Mouse (Mus musculus) testis, adult 2 months (tissue): ENCODE measurements around the gene Nucb1. TPM values are rescaled to one million over a fixed set of nuclear protein-coding genes. Genes with fewer than 3 reads are reported as not detected.

Experiments
- H3K27ac ChIP-seq: fragments of 200-500 bp; 2 replicates; pipeline ENCODE4 v1.5.1; 2012; ENCODE audit warnings: low read depth, low read length; ENCODE audit not compliant: control insufficient read depth, insufficient read depth
- H3K27me3 ChIP-seq: fragments of 200-500 bp; 2 replicates; pipeline ENCODE4 v1.6.1; 2012; ENCODE audit warnings: mild to moderate bottlenecking, low read length, moderate library complexity; ENCODE audit not compliant: control insufficient read depth, insufficient read depth
- H3K36me3 ChIP-seq: fragments of 200-500 bp; 2 replicates; pipeline ENCODE4 v1.6.1; 2012; ENCODE audit warnings: mild to moderate bottlenecking, low read length; ENCODE audit not compliant: control insufficient read depth, insufficient read depth
- H3K4me1 ChIP-seq: fragments of 200-500 bp; 2 replicates; pipeline ENCODE4 v1.6.1; 2012; ENCODE audit warnings: low read length; ENCODE audit not compliant: control insufficient read depth, insufficient read depth
- H3K4me3 ChIP-seq: fragments of 200-500 bp; 2 replicates; pipeline ENCODE4 v1.5.1; 2012; ENCODE audit warnings: low read depth, mild to moderate bottlenecking, low read length, moderate library complexity, mixed read lengths; ENCODE audit not compliant: control insufficient read depth
- CTCF ChIP-seq: fragments of 200-500 bp; IDR thresholded peaks from 2 replicates; pipeline ENCODE4 v1.5.1; 2012; ENCODE audit warnings: low read depth, mild to moderate bottlenecking, inconsistent platforms, low read length, moderate library complexity; ENCODE audit not compliant: control insufficient read depth, insufficient read depth, insufficient replicate concordance
- POLR2A ChIP-seq: fragments of 200-500 bp; IDR thresholded peaks from 2 replicates; pipeline ENCODE4 v1.6.1; 2012; ENCODE audit warnings: low read depth, mild to moderate bottlenecking, inconsistent platforms, low read length, moderate library complexity; ENCODE audit not compliant: control insufficient read depth
- polyA plus RNA-seq: library from polyadenylated mRNA; depleted of rRNA; stranded (reverse); fragments of >200 nt; gene quantifications from 2 replicates; pipeline ENCODE4 v1.2.3, GENCODE M21; 2012

Nucb1 gene
- polyA plus RNA-seq, 1 experiment: 76.4 TPM

DNA sequence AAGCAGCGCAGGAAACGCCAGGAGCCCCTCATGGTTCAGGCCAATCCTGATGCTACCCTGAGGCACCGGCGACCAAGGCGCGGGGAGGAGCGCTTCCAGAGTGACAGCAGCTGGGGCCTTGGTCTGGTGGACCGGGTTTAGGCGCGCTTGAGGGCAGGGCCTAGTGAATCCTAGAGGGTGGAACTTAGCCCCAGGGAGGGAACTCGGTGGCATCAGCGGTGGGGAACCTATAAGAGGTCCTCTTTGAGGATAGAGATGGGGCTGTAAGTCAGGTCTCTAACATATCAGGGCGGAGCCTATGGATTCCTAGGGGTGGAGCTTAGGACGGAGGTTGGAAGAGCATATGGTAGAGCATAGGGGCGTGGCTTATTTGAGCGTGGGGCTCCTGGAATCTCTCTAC, 5.2 kb upstream of the Nucb1 start:
- TF ChIP-seq CTCF: no peak
- TF ChIP-seq POLR2A: 0 out of 2 replicates have a peak, but pooled peaks have one; percentile 13
- Histone ChIP-seq H3K27ac (no peak overlapping the region), H3K4me1 (peaks cover 5% of the 10 kb centered on the region; the same call in 1 of the 2 replicates), H3K27me3 (no peaks in the 10 kb centered on the region), H3K36me3 (no peaks in the 10 kb centered on the region), H3K4me3 (peak overlapping the region; percentile 84)

DNA sequence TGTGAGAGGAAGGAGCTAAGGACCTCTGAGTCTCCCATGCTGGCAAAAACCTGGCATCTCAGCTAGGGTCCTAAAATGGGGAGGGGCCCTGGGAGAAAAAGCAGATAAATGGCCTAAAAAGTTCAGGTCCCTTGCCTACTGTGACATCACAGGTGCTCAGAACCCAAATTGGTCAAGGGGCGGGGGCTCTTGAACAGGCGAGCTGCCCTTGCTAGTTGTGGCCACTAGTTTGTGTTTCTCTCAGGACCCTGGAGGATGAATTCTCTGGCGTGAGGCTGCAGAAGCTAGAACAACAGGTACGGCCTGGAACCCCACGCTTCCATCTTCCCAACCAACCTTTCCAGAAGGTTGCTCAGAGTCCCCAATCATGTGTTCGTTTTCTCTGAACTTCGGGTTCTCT, 4.2 kb upstream of the Nucb1 start:
- Histone ChIP-seq H3K36me3 (no peaks in the 10 kb centered on the region), H3K4me1 (peaks cover 13% of the 10 kb centered on the region), H3K27me3 (no peaks in the 10 kb centered on the region), H3K4me3 (peak overlapping the region; percentile 84), H3K27ac (peak overlapping the region; percentile 77)
- TF ChIP-seq POLR2A (no peak; the same call in 1 of the 2 replicates), CTCF (no peak)

DNA sequence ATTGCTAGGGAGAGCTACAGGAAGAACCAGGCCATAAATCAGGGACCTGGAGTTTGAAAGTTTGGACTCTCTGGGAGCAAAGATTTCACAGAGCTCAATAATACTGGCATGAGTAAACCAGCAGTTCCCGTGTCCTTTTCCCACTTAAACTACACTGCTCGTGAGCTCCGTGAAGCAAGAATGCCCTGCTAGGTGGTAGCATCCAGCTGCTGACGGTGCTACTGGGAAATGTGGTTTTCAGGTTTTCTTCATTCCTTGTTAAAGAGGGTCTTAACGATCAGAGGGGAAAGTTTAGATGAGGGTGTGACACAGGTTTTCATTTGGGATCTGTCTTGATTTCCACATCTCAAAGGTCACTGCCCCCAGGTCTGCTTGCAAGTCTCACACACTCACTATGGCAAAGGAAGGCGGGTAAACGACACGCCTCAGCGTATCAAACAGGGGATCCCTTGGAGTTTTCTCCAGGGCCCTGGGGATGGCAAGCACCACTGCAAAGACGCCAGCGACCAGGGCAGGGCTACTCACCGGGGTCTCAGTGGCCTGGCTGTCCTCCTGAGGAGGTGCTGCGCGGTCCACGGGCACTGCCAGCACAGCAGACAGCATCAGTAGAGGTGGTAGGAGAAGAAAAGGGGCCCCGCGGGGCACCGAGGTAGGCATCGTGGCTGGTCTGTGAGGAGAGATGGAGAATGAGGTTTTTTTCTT, 874 bp downstream of the Nucb1 start:
- H3K36me3 ChIP-seq: no peaks in the 10 kb centered on the region
- no peaks in the 10 kb centered on the region for H3K27me3 ChIP-seq
- TF ChIP-seq CTCF: no peak
- TF ChIP-seq POLR2A: no peak
- H3K4me3 ChIP-seq: peak overlapping the region; percentile 98
- peaks cover 14% of the 10 kb centered on the region for H3K4me1 ChIP-seq
- H3K27ac ChIP-seq: peak overlapping the region; percentile 47

DNA sequence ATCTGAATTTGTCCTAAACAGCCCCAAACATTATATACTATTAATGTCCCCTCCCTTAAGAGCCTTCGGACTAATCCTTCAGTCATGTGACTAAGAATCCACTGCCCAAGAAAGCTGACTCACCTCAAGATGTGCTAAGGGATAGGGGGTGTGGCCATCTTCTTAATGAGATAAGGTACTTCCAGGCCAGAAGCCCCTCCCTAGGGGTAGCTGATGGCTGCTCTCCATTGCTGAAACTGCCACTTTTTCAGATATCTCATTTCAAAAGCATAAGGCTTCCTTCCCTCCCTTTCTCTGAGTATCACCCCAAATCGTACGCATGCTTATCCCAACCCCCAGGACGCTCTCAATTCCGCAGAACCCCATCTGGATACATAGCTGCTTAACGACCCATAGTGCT, 1.6 kb downstream of the Nucb1 start:
- Histone ChIP-seq H3K36me3 (no peaks in the 10 kb centered on the region), H3K27ac (no peak overlapping the region), H3K4me1 (peaks cover 14% of the 10 kb centered on the region), H3K4me3 (no peak overlapping the region), H3K27me3 (no peaks in the 10 kb centered on the region)
- TF ChIP-seq CTCF: no peak
- no peak for TF ChIP-seq POLR2A

DNA sequence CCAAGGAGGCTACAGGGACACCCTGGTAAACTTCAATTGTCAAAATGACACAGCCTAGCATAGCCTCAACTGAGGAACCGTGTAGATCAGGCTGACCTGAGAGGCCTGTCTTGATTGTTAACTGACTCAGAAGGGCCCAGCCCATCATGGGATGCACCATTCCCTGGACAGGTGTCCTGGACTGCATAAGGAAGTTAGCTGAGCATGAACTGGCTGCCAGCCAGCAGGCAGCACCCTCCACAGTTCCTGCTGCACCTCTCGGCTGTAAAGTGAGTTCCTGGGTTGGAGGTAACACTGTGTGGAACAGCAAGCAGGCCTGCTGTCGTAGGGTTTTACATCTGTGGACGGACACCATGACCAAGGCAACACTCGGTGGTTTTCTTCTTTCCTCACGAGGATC, 2.6 kb downstream of the Nucb1 start:
- H3K27ac ChIP-seq: no peak overlapping the region
- no peaks in the 10 kb centered on the region for H3K36me3 ChIP-seq

DNA sequence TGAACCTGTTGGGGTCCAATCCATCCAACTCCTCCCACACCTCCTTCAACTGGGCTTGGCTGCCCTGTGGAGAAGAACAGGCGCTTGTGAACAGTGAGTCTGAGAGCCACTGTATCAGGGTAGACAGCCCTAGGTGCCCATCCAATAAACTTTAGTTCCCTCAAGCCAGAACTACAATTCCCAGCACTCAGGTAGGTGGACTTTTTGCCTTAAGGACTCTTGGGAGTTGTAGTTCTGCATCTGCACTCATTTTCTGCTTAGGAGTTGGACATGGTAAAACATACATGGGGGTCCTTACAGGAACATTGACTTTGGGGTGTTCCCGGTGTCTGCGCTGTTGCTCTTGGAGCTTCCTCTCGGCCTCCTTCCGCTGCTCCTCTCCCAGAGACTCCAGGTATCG, 11.8 kb downstream of the Nucb1 start:
- no peak for TF ChIP-seq CTCF
- no peak for TF ChIP-seq POLR2A
- Histone ChIP-seq H3K4me1 (no peaks in the 10 kb centered on the region), H3K4me3 (no peak overlapping the region), H3K27ac (no peak overlapping the region), H3K36me3 (no peaks in the 10 kb centered on the region), H3K27me3 (no peaks in the 10 kb centered on the region)

More for the DNA sequence above, 2.6 kb downstream of the Nucb1 start:
- Histone ChIP-seq H3K4me1 (peaks cover 14% of the 10 kb centered on the region), H3K4me3 (no peak overlapping the region), H3K27me3 (no peaks in the 10 kb centered on the region)
- no peak for TF ChIP-seq CTCF
- TF ChIP-seq POLR2A: no peak

DNA sequence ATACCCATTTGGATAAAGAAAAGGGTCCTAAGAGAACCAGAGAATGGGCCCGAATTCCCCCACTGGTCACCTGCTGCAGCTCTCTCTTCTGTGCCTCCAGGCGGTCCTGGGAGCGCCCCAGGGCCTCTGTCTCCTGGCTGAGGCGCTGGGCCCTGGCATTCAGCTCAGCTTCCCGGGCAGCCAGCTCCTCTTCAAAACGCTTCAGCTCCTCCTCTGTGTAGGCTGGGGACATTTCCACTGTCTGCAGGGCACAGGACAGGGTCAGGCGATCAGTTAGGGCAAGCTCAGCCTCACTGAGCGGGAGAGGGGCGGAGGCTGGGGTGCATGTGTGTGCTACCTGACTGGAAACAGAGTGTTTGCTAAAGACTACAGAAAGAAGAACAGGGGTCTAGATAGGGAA, 15.7 kb downstream of the Nucb1 start:
- no peak overlapping the region for H3K4me3 ChIP-seq

DNA sequence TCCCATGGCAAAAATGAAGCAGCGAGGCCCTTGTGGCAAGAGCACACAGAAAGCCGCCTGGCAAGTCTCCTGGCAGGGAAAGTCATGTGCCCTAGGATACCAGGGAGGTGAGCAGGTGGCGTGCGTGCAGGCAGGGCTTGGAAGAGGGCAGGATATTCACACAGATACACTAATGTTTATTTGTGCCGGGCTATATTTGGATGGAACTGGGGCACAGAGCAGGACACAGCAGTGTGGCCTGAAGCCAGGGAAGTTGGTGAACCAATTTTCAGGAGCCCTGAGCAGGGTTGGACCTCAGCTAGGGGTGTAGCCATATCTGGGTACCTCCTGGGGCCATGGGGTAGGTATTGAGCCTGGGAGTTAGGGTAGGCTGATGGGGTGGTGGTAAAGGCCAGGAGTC, 17.3 kb downstream of the Nucb1 start:
- H3K36me3 ChIP-seq: no peaks in the 10 kb centered on the region
- H3K27ac ChIP-seq: no peak overlapping the region
- H3K4me3 ChIP-seq: no peak overlapping the region
- peaks cover 2% of the 10 kb centered on the region for H3K4me1 ChIP-seq
- H3K27me3 ChIP-seq: no peaks in the 10 kb centered on the region
- no peak for TF ChIP-seq CTCF
- no peak for TF ChIP-seq POLR2A

More for the DNA sequence above, 15.7 kb downstream of the Nucb1 start:
- H3K27ac ChIP-seq: no peak overlapping the region
- H3K27me3 ChIP-seq: no peaks in the 10 kb centered on the region
- TF ChIP-seq CTCF (no peak), POLR2A (no peak)
- no peaks in the 10 kb centered on the region for H3K36me3 ChIP-seq
- H3K4me1 ChIP-seq: no peaks in the 10 kb centered on the region
